Mouse (Mus musculus): Measurements from ENCODE around the gene Ubtd1.

DNA sequence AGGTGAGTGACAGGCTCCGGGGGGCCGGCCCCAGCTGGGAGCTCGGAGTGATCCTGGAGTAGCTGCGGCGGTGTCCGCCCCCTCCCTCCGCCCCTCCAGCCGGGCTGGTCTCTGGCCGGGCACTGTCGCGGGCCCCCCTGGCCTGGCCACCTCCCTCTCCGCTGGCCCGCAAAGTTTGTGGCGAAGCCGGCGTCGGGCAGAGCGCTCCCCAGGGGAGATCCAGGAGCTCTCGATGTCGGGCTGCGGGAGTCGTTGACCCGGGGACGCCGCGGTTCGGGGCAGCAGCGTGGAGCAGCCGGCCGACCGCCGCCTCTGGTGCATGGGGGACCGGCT is at the start of gene Ubtd1:
- TF ChIP-seq CTCF (IDR thresholded peaks at IDR 0.05; ENCODE audit: borderline replicate concordance, insufficient read depth, low read length) (no peak), POLR2A (IDR thresholded peaks at IDR 0.05; ENCODE audit: low read depth, low read length) (peak; percentile 76)

All from embryonic fibroblast, embryonic 13.5 days (primary cell).